Mouse (Mus musculus) small intestine, adult 2 months (tissue): ENCODE measurements at regions not wholly inside any gene's neighbourhood (a gene's known extent, or its start where the extent isn't known, plus 50 kb on each side); places are given as distances from the start of the nearest gene placed in this dataset.

ENCODE experiments used
- CTCF ChIP-seq: fragments of 200-500 bp; IDR thresholded peaks from 2 replicates; pipeline ENCODE4 v1.5.1; 2012; ENCODE audit warnings: low read depth, mild to moderate bottlenecking, control low read depth, inconsistent platforms, low read length, moderate library complexity, mixed read lengths; ENCODE audit not compliant: insufficient replicate concordance, insufficient read length; ENCODE audit errors: extremely low read depth
- POLR2A ChIP-seq: fragments of 200-500 bp; IDR thresholded peaks from 2 replicates; pipeline ENCODE4 v1.6.1; 2012; ENCODE audit warnings: low read depth, mild to moderate bottlenecking, control low read depth, inconsistent platforms, low read length, moderate library complexity

- no peak for TF ChIP-seq CTCF
- TF ChIP-seq POLR2A: no peak
These were observed 259.3 kb upstream of the Smim15 start for GRCm38 (mm10) chr13:107784971-107785370.
